Mouse (Mus musculus) hindbrain, embryonic 14.5 days (tissue): Measurements from ENCODE around the gene Tmem206. TPM values are rescaled to one million over a fixed set of nuclear protein-coding genes. Genes with fewer than 3 reads are reported as not detected.

Experiments
- ATAC-seq: fragments of 200-750 bp; cut with Nextera tagmentation; 2 replicates; pipeline ENCODE4 v1.8.0; 2017; ENCODE audit warnings: moderate number of reproducible peaks, mild to moderate bottlenecking, moderate TSS enrichment, moderate library complexity; ENCODE audit not compliant: low FRiP score
- DNase-seq: peaks from one replicate; pipeline ENCODE4 v3.0.0-alpha.2; 2015; ENCODE audit warnings: low spot score
- H3K27ac ChIP-seq: fragments of 300-500 bp; sonication (generic); 2 replicates; pipeline ENCODE4 v1.5.1; 2014; ENCODE audit warnings: mild to moderate bottlenecking, moderate library complexity
- H3K27me3 ChIP-seq: fragments of 300-500 bp; sonication (generic); 2 replicates; pipeline ENCODE4 v1.6.1; 2014; ENCODE audit warnings: mild to moderate bottlenecking, low read length, mixed read lengths; ENCODE audit not compliant: control insufficient read depth, insufficient read depth
- H3K36me3 ChIP-seq: fragments of 300-500 bp; sonication (generic); replicated peaks from 2 replicates; pipeline ENCODE4 v1.6.1; 2014; ENCODE audit not compliant: control insufficient read depth, insufficient read depth
- H3K4me1 ChIP-seq: fragments of 300-500 bp; sonication (generic); replicated peaks from 2 replicates; pipeline ENCODE4 v1.6.1; 2014; ENCODE audit warnings: antibody characterized with exemption, low read length, mixed read lengths; ENCODE audit not compliant: control insufficient read depth, insufficient read depth
- H3K4me2 ChIP-seq: fragments of 300-500 bp; sonication (generic); replicated peaks from 2 replicates; pipeline ENCODE4 v1.6.1; 2014; ENCODE audit warnings: mild to moderate bottlenecking, moderate library complexity
- H3K4me3 ChIP-seq: fragments of 300-500 bp; sonication (generic); replicated peaks from 2 replicates; pipeline ENCODE4 v1.5.1; 2014; ENCODE audit warnings: mild to moderate bottlenecking, low read length
- H3K9ac ChIP-seq: fragments of 300-500 bp; sonication (generic); 2 replicates; pipeline ENCODE4 v1.6.1; 2014
- H3K9me3 ChIP-seq: fragments of 300-500 bp; sonication (generic); 2 replicates; pipeline ENCODE4 v1.6.1; 2016; ENCODE audit warnings: low read length; ENCODE audit not compliant: control insufficient read depth
- WGBS: fragments of 180-500 bp; shearing (Covaris S2); extraction: QIAGEN DNeasy Blood & Tissue Kit; methylation state at CpG from one replicate; pipeline ENCODE4 v1.1.7; 2014; 5-methylcytosine and 5-hydroxymethylcytosine counted together
- polyA plus RNA-seq: library from polyadenylated mRNA; unstranded; fragments of >200 nt; fragmentation: Nextera tagmentation; extraction: Ambion mirVana; gene quantifications from 2 replicates; pipeline ENCODE4 v1.2.1, GENCODE M21; 2014

Tmem206 gene
- polyA plus RNA-seq, 1 experiment from 2014 or later, result 35.9 TPM

DNA sequence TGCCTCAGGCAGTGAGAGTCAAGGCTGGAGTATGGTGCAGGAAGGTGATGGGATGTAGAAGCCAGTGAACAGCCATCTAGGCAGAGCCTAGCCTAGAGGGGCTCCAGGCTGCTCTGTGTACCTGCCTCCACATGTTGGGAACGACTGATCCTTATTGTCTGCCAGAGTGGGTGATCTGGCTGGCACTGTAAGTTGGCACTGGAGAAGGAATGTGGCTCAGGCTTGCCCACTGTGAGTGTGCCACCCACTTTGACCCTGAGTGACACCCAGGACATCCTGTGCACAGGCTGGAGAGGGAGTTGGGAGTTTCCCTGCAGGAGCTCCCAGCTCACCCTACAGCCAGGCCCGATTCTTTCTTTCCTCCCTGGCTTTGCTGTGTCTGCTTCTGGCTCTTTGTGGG is 14.2 kb downstream of the Tmem206 start:
- 95% methylated on average over 2 of the region's 2 CpGs for WGBS

DNA sequence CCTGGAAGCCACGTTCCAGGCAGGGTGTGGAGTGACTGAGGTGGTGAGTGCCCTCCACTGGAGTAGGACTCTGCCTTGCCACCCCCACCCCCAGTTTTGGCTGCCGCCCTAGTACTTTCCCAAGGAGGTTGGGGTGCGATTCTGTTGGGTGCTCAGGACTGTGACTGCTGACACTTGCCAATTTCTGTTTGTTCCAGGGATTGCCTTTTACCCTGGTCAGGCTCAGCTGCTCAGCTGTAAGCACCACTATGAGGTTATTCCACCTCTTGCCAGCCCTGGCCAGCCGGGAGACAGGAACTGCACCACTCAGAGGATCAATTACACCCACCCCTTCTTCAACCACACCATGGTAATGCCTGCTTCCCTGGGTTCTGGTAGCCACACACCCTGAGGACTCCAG is 14.8 kb downstream of the Tmem206 start:
- H3K36me3 ChIP-seq, result peaks cover 81% of the 10 kb centered on the region
- H3K4me1 ChIP-seq, result no peaks in the 10 kb centered on the region
- H3K4me3 ChIP-seq, result no peak overlapping the region
- WGBS, result 91% methylated on average over 4 of the region's 4 CpGs
- DNase-seq, result no peak
- no peaks in the 10 kb centered on the region for H3K9me3 ChIP-seq
- no peak overlapping the region for H3K9ac ChIP-seq
- H3K4me2 ChIP-seq, result no peak overlapping the region
- ATAC-seq, result no peak
- H3K27ac ChIP-seq, result no peak overlapping the region
- H3K27me3 ChIP-seq, result no peaks in the 10 kb centered on the region

More for the DNA sequence above, 14.2 kb downstream of the Tmem206 start:
- H3K4me1 ChIP-seq, result no peaks in the 10 kb centered on the region
- DNase-seq, result no peak
- no peaks in the 10 kb centered on the region for H3K27me3 ChIP-seq
- peaks cover 75% of the 10 kb centered on the region for H3K36me3 ChIP-seq
- no peak overlapping the region for H3K4me2 ChIP-seq
- no peak for ATAC-seq
- H3K4me3 ChIP-seq, result no peak overlapping the region
- H3K9ac ChIP-seq, result no peak overlapping the region
- H3K9me3 ChIP-seq, result no peaks in the 10 kb centered on the region
- no peak overlapping the region for H3K27ac ChIP-seq

DNA sequence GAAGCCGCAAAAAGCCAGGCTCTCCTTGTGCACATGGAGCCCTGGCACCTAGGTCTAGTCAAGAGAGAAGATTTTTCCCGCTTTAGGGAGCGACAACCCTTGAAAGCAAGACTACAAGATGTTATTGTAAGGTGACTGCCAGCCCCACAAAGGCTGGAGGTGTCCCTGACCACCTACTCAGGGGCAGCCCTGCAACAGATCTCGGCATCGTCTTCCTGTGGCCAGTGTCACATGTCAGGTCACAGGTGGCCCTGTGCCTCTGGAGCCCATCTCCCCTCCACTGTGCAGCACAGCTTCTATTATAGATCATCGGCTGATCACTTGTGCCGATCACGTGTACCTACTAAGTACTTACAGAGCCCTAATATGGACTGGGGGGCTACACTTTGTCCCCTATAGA is 21.9 kb downstream of the Tmem206 start:
- Histone ChIP-seq H3K36me3 (peaks cover 94% of the 10 kb centered on the region), H3K4me3 (no peak overlapping the region), H3K27ac (no peak overlapping the region), H3K4me2 (no peak overlapping the region), H3K9me3 (no peaks in the 10 kb centered on the region), H3K9ac (no peak overlapping the region), H3K4me1 (no peaks in the 10 kb centered on the region), H3K27me3 (no peaks in the 10 kb centered on the region)
- ATAC-seq (no peak), DNase-seq (no peak)
- WGBS, result 94% methylated on average over 8 of the region's 8 CpGs

DNA sequence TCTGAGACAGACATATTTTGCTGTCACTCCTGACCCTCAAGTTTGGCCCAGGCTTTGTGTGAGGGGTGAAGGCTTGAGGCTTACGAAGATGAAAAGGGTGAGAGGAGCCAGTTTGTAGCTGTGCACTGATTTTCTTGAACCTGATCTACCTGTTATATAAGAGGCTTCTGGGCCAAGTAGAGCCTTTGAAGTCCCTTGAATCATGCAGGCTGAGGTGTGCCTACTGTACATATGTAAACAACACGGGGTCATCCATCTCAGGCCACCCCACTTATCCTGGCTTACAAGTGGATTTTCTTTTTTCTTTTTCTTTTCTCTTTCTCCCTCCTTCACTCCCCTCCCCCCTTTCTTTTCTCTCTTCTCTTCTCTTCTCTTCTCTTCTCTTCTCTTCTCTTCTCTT is 22.9 kb downstream of the Tmem206 start:
- Histone ChIP-seq H3K4me2 (no peak overlapping the region), H3K36me3 (peaks cover 91% of the 10 kb centered on the region), H3K4me3 (no peak overlapping the region), H3K27me3 (no peaks in the 10 kb centered on the region), H3K9ac (no peak overlapping the region), H3K9me3 (no peaks in the 10 kb centered on the region), H3K4me1 (no peaks in the 10 kb centered on the region), H3K27ac (no peak overlapping the region)
- ATAC-seq, result no peak
- 98% methylated on average over 2 of the region's 2 CpGs for WGBS
- DNase-seq, result no peak

DNA sequence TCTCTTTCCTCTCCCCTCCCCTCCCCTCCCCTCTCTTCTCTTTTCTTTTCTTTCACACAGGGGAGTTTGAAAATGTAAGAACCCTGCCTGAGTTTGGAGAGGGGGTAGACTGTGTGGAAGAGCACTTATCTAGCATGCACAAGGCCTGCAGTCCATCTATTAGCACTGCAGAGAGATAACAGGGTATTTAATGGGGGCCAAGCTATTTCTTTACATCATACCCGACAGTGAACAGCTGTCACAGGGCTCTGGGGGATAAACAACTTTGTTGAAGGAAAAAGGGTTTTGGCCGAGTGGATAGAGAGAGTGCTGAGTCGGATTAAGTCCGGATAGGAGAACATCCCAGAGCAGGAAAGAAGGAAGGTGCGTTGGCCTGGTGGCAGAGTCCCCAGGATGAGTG is 23.3 kb downstream of the Tmem206 start:
- H3K9ac ChIP-seq, result no peak overlapping the region
- H3K4me3 ChIP-seq, result no peak overlapping the region
- no peaks in the 10 kb centered on the region for H3K4me1 ChIP-seq
- no peak overlapping the region for H3K4me2 ChIP-seq
- H3K36me3 ChIP-seq, result peaks cover 90% of the 10 kb centered on the region
- no peak for DNase-seq
- H3K27ac ChIP-seq, result no peak overlapping the region
- WGBS, result 68% methylated on average over 5 of the region's 5 CpGs
- ATAC-seq, result no peak
- H3K27me3 ChIP-seq, result no peaks in the 10 kb centered on the region
- no peaks in the 10 kb centered on the region for H3K9me3 ChIP-seq

DNA sequence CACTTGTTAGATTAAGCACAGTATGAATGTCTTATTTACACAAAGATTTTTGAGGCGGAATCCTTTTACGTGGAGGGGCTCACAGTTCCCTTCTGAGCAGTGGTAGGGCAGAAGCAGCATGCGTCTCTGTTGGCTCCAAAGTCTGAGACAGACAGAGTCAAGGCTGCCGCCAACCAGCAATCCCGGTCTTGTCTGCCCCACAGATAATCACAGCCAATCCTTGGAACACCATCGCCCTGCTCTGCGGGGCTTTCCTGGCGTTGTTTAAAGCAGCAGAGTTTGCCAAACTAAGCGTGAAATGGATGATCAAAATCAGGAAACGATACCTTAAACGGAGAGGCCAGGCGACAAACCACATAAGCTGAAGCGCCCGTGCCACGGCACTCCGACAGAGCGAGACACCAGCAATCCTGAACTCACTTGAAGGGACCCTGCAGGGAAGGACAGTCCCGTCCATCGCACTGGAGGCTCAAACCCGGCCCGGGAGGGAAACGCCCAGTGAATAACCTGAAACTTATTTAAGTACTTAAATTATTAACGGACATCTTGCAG is 23.9 kb downstream of the Tmem206 start:
- H3K4me1 ChIP-seq, result no peaks in the 10 kb centered on the region
- H3K36me3 ChIP-seq, result peaks cover 92% of the 10 kb centered on the region
- no peak for ATAC-seq
- H3K9me3 ChIP-seq, result no peaks in the 10 kb centered on the region
- no peak overlapping the region for H3K4me2 ChIP-seq
- no peak overlapping the region for H3K9ac ChIP-seq
- no peak overlapping the region for H3K27ac ChIP-seq
- no peaks in the 10 kb centered on the region for H3K27me3 ChIP-seq
- no peak overlapping the region for H3K4me3 ChIP-seq
- DNase-seq, result no peak
- WGBS, result 90% methylated on average over 23 of the region's 23 CpGs

DNA sequence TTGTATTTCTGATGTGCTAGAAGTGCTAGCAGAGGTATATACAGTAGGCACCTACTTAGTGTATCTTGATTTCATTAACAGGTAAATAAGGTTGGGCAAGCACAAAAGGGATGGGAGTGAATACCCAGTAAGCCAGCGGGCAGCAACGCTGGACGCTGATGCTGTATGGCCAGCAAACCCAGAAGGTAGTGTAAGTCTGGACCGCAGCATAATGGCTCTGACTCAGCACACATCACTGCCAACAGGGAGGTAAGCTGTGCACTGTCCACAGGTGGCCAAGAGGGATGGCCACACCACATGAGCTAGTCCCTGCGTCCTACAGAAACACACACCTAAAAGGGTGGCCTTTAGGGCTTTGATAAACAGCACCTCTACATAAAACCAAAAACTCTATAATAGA is 24.6 kb downstream of the Tmem206 start:
- DNase-seq (no peak), ATAC-seq (no peak)
- 91% methylated on average over 5 of the region's 5 CpGs for whole genome bisulfite sequencing
- H3K4me2 ChIP-seq, result no peak overlapping the region
- H3K9me3 ChIP-seq, result no peaks in the 10 kb centered on the region
- peaks cover 92% of the 10 kb centered on the region for H3K36me3 ChIP-seq
- H3K4me1 ChIP-seq, result no peaks in the 10 kb centered on the region
- H3K9ac ChIP-seq, result no peak overlapping the region
- no peaks in the 10 kb centered on the region for H3K27me3 ChIP-seq
- no peak overlapping the region for H3K4me3 ChIP-seq
- H3K27ac ChIP-seq, result no peak overlapping the region

DNA sequence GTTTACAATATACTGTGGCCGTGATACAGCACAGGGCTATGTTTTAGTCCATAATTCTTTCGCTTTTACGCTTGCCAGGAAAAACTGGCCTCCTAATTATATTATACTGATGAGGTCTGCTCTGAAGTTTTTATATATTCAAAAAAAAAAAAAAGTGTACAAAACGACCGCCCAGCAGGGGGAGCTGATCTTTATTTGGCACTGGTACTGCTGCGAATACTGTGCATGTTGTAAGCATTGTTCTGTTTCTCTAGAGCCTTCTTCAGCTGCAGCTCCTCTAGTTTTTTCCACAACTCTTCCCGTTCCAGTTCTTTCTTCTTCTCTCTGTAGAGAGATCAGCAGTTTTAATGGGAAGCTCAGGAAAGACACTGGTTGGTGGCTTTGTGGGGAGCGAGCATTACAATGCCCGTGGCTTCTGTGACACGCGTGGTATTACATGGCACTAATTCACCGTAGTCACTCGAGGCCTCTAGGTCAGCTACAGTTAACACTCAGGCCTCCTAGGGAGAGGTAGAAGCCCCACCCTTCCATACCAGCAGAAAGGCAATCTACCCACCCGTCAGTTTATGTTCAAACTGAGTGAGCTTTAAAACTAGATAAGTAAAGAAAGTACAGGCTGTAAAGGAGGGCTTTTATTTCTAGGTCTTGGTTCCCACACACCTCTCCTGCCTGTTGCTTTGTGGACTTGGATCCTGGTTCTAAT is 27.2 kb downstream of the Tmem206 start:
- DNase-seq (peak; percentile 76), ATAC-seq (no peak)
- no peaks in the 10 kb centered on the region for H3K27me3 ChIP-seq
- no peak overlapping the region for H3K9ac ChIP-seq
- H3K4me1 ChIP-seq, result no peaks in the 10 kb centered on the region
- no peak overlapping the region for H3K27ac ChIP-seq
- no peak overlapping the region for H3K4me3 ChIP-seq
- WGBS, result 62% methylated on average over 14 of the region's 14 CpGs
- H3K36me3 ChIP-seq, result peaks cover 92% of the 10 kb centered on the region
- no peaks in the 10 kb centered on the region for H3K9me3 ChIP-seq
- no peak overlapping the region for H3K4me2 ChIP-seq

DNA sequence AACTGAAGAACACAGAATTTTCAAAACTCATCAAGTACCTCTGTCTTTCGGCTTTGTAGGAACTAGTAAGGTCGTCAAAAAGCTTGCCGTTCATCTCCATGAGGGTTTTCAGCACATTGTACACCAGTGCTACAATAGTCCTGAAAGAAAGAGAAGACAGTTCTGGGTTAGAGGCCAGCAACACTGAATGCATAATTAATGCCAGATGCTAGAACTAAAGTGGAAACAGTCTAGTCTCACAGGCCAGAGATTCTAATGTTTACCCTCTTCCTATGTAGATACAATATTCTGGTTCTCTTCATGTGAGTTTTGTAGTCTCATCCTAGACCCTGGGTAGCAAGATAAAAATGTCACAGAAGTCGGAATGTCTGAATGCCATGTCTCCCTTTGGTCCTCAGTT is 28.1 kb downstream of the Tmem206 start:
- Histone ChIP-seq H3K9ac (no peak overlapping the region), H3K9me3 (no peaks in the 10 kb centered on the region), H3K27me3 (no peaks in the 10 kb centered on the region), H3K4me3 (no peak overlapping the region), H3K4me1 (no peaks in the 10 kb centered on the region), H3K4me2 (no peak overlapping the region), H3K27ac (no peak overlapping the region), H3K36me3 (peaks cover 93% of the 10 kb centered on the region)
- DNase-seq (no peak), ATAC-seq (no peak)
- 51% methylated on average over 4 of the region's 4 CpGs for WGBS

DNA sequence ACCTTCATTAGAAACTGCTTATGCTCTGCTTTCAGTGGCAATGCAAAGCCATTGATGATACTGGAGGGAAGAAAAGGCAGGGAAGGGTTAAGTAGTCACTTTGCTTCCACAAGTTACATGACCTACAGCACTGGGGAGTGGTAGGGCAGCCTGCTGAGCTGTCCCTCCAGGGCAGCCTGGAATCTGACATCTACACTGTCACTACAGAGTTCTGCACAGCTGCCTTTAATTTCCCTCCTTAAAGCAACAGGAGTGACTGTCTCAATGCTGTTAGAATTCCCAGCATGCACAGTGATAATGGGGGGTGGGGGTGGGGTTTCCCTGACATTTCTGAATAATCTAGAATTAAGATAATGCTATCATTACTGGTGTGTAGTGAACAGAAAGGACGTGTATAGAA is 31.2 kb downstream of the Tmem206 start:
- Histone ChIP-seq H3K27ac (no peak overlapping the region), H3K4me3 (no peak overlapping the region), H3K36me3 (peaks cover 69% of the 10 kb centered on the region), H3K4me1 (no peaks in the 10 kb centered on the region), H3K4me2 (no peak overlapping the region), H3K27me3 (no peaks in the 10 kb centered on the region), H3K9ac (no peak overlapping the region), H3K9me3 (no peaks in the 10 kb centered on the region)
- ATAC-seq, result no peak
- DNase-seq, result no peak
- 86% methylated on average over 1 of the region's 1 CpGs for WGBS
